Mouse (Mus musculus): ENCODE measurements around the gene Rwdd3.

Rwdd3 gene

DNA sequence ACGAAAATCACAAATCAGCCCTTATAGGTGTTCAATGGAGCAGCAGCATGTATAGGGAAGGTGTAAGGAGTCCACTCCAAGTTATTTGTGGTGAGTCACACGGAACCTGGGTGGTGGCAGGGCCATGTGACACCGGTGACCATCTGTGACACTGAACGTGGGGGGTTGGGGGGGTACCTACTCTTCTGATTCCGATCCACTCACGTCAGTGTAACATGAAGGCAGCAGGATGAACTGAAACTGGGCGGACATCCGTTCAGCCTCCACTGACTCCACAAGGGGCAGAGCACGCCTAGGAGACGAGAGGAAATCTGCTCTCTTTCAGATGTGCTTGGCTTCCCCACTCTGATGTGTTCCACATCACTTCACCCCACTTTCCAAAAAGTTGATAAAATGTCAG is 11.9 kb downstream of the Rwdd3 start:
- DNase-seq = no peak

DNA sequence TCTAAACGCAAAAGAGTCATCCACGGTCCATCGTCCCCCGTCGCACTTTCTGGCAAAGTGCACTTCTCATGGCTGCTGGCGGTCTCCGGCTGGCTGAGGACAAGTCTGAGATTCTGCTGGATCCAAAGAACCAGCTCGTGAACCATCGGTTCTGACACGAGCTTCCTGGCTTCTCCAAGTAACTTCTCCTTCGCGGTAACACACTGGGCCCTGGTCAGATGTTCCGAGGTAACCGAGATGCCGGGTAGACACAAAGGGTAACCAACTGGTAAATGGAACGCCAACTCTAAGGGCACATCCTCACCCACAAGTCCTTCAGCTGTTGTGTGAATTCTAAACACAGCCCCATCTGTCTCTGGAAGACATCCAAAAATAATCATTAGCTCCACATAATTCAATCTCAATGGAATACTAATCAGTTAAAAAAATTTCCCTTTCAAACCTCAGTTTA is 12.6 kb downstream of the Rwdd3 start:
- DNase-seq = no peak

DNA sequence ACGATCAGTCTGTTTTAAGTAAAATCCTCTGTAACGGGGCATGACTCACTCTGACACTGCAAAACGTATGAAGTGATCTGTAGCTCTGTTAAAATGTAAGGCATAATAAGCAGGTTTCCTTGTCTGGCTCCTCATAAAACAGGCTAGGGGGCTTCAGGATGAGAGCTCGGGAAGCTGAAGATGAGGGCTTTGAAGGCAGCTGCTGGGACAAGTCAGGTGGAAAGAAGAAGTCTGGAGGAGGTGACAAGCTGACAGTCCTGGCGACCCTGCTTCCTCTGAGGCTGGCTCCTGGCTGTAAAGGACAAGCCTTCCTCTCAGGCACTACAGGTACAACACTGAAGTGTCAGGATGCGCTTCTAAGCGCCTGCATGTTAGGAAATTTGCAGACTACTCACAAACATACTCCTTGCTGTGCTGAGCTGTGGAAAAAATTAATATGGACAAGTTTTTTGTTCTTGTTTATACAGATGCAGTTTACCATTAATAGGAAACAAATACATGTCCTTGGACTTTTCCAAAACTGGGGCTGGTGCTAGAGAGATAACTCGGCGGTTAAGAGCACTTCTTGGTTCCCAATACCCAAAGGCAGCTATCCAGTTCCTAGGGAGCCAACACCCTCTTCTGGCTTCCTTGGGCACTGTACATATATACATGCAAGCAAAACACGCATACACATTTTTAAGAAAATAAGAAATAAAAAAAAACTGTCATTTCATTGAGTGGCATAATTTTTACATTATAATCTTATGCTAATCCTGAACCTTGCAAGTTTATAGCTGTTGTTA is 13.8 kb downstream of the Rwdd3 start:
- no peak for DNase-seq

DNA sequence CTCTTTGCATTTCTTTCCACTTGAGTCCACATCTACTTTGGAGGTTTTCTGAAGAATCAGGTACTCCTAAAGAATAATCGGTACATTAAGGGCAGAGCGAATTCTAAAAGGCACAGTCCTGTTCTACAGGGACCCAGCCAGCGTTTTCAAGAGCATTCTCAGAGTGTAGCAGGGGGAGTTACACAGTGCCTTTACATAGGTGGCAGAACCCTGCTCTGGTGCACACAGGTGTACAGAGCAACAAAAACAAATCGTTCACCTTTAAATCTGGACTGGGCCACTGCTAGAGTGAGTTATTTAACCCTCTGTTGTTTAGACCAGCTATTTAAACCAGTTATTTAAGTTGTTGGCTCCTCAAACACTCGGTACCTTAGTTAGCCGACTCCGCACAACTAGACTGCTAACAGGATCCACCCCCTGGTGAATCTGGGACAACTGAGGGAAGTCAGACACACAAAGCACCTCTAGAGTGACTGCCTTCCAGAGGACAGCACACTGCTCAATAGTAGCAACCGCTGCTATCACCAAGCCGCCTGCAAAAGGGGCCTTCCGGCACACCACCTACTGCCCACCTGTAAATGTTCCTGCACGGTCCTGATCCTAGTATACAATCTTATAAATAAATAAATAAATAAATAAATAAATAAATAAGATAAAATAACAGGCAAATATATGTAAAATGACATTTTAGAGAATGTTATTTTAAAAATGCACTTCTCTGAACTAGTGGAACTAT is 14.9 kb downstream of the Rwdd3 start:
- DNase-seq = no peak

DNA sequence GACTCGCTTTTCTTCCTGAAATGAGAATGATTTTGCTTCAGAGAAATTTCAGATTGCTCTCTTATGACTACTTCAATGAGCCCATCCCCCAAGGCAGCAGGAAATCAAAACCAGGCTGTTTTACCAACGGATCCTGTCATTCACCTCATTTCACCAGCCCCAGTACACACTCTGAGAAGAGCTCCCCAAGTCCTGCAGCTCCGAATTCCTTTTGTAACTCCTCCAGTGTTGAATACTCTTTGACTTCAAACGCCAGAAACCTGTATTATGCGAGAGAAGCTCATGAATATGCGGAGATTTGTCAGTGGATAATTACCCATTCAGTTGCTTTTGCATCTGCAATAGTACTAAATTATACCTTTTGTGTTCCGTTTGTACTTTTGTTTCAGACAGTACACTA is 15.5 kb downstream of the Rwdd3 start:
- no peak for DNase-seq

DNA sequence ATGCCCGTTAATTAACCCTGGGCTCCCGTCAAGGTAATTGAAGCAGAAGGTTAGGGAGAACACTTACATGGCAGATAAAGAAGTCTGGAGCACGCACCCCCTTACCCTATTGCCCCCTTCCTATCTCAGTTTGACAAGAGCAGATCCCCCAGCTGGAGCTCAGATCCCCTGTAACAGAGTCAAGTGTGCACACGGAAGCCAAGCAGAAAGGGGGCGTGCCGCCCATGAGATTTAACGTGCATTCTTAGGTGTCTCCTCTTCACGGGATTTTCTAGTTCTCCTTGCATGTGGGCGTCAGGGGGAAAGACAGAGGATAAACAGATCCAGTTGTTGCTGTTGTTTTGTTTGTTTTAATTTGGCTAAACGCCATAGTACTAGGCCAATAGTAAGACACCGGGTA is 37.6 kb downstream of the Rwdd3 start:
- no peak for DNase-seq

DNA sequence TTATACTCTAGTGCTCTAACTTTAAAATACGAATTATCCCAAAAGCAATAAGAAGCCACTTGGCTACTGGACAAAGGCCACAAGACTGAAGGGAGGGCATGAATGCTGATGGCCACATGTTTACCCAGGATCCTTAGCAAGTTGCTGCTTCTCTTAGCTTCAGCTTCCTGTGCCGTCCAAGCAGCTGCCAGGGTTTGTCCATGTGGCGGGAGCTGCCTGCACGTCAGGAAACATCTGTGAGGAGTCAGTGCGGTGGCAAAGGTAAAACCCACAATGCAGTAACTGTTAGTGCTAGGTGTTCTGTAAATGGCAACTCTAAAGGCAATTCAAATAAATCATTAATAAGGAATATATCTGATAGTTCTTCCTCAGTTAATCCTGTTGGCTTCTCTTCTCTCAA is 38.5 kb downstream of the Rwdd3 start:
- no peak for DNase-seq

DNA sequence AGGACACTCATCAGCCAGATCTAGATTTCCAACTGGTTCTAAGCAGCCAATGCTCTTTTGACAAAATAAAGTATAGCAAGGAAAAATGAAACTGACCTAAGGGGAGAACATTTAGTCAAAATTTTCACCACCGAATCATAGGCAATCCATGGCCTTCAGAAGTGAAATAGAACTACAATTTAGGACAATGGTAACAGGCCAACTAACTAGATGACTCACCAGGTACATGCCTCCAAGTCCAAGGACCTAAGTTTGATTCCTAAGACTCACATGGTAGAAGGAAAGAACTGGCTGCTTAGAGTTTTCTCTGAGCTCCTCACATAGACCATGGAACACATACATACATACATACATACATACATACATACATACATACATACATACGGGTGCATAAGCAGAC is 44.3 kb downstream of the Rwdd3 start:
- DNase-seq = no peak

DNA sequence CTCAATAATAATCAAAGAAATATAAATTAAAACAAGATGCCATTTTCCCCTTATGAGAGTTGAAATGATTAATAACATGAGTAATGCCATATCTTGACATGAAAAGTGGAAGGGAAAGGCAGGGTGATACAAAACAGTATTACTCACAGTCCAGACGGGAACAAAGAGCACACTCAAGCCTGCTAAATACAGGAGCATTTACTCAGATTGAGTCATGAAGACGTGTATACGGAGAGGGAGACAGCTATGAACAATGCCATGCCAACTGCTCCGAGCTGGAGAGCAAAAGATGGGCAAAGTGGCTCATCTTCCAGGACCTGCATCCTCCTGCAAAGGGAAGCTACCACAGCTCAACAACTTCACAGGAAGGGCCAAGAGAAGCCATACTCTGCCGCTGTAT is 45.0 kb downstream of the Rwdd3 start:
- DNase-seq = no peak

DNA sequence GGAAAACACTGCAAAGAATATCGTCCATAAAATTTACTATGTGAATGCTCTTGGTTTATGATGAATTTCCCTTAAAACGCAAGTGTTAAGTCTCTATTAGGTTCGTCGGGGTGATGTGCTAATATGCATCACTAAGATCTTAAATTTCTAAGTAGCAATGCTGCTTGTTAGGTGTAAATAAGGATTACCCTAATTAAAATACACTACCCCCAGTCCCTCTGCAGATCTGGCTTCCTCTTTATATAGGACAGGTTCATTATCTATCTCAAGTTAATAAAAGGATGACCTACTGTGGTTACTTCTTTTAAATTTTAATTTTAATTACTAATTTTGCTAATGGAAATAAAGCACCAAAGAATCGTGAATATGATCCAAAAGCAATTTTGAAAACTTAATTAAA is 50.4 kb downstream of the Rwdd3 start:
- no peak for DNase-seq

DNA sequence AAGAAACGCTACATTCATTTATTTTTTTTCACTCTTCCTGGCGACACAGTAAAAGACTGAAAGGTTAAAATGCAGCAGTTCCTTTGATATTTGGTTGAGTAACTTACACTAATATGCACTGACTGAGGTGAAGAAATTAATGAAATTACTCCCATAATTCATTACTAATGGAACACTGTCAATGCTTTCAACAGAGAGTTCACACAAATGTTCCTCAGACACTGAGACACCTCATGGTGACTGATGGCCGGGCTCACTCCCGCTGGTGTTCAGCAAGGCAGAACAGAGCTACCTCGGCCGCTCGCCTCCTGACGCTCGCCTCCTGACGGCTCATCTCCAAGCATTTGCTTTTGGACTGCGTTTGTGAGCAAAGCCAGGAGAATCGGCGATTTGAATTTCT is 54.9 kb downstream of the Rwdd3 start:
- DNase-seq = no peak

DNA sequence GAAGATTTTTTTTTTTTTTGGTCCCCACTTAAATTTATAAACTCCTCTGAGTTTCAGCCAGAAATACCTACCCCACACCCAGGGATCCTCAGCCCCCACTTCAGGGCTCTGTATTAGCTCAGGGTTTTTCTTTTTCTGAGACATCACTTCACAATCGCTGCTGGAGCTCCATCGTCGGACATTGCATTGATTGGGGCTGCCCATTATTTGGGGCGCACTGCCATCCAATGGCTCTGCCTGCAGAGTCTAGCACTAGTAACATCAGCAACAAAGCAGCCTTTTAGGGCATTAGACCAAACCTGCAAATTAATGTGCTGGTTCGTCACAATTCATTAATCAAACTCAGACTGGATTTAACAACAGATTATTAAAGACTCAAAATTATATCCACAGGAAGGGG is 55.4 kb downstream of the Rwdd3 start:
- no peak for DNase-seq

DNA sequence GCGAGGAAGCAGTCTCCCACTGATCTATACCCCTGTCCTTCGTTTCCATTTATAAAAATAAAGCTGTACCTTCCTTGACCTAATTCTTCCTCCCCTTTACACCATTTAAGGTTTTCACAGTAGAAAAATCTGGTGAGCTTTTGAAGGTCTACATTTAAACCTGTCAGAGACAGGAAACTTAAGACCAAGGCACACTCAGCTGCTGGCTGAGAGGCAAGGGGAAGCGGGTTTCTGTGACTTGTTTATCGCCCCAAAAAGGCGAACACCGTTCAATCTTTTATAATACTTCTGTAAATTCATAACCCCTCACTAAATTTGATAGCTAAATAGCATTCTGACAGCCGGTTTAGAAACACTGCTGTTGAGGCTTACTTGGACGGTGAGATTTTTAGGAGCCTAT is 60.4 kb downstream of the Rwdd3 start:
- no peak for DNase-seq

DNA sequence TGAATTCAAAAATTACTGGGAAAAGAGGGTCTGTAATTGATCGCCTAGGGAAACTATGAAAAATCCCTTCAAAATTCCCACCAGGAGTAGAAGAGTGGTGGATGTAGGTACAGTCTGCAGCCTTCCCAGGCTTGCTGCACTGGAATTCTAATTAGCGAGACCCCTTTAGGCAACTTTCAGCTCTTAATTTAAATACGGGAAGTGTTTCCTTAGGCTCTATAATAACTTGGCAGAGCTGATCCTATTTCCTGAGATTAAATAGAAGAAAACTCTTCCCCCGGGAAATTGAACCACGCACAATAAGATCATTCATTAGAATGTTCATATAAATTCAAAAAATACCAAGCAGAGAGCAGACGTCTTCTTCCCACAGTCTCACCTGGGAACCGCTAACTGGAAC is 61.1 kb downstream of the Rwdd3 start:
- no peak for DNase-seq

DNA sequence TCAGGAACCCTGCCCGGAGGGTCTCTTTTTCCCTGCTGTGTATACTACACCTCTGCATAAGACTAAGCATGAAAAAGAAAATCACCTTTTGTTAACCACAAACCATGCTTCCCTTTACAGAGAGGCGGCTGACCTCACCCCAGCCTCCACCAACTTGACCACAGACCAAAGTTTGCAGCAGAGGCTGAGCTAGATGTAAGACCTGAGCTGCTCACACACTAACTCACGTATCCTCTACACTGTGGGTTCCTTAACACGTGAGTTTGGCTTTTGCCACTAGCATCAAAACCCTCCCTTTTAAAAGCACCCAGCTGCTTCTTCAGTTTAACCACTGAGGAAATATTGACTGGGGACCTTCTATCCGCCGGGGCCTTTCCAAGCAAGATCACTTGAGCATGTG is 64.0 kb downstream of the Rwdd3 start:
- no peak for DNase-seq

DNA sequence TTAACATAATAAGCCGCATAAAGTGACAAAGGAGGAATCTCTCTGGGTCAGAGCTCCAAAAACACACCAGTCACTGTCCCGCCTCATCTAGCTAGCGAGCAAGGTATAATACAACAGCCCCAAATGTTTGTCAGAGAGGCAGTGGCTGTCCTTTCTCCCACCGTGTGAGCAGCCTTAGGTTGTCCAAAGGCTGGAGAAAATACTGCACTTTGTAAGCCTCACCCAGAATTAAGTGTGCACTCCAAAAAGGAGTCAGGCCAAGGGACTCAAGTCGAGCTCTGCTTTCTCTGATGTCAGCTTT is 66.1 kb downstream of the Rwdd3 start:
- no peak for DNase-seq
